Mouse (Mus musculus) erythroblast, embryonic 14.5 days (primary cell): ENCODE results near the gene Kcng1.

Experiments used
- GATA1 ChIP-seq: IDR thresholded peaks from 2 replicates; pipeline ENCODE4 v1.6.1; 2012; ENCODE audit warnings: low read length, inconsistent platforms, mixed read lengths
- TAL1 ChIP-seq: IDR thresholded peaks from 3 replicates; pipeline ENCODE4 v1.6.1; 2012; ENCODE audit warnings: low read length, inconsistent platforms, mixed read lengths

DNA sequence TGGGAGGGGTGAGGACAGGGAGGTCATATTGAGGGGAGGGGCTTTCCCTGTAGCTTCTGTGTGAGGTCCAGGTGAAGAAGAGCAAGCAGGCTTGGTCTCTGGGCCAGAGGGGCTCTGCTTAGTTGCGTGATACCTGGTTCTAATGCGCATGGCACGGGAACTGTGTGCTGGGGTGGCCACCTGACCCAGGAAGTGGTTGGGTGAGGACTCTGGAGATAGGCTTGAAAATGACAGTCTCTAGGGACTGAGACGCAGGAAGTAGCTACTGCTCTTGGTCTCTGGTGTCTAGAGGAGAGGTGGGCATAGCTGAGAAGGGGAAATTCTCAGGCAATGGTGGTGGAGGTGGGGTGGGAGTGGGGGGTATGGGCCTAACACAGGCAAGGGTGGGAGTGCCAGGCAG is 24.3 kb downstream of the Kcng1 start:
- no peak for TF ChIP-seq GATA1
- TF ChIP-seq TAL1: no peak
